Mouse (Mus musculus): ENCODE measurements around the gene Iqcf1. TPM values are rescaled to one million over a fixed set of nuclear protein-coding genes. Genes with fewer than 3 reads are reported as not detected.
A peak's percentile ranks its signal among the peaks of the same experiment; 100 is the strongest.

Gene Iqcf1
- not detected for total RNA-seq (2021)
- long read RNA-seq, experiment 1: 0 reads
- long read RNA-seq, experiment 2: 0 reads

DNA sequence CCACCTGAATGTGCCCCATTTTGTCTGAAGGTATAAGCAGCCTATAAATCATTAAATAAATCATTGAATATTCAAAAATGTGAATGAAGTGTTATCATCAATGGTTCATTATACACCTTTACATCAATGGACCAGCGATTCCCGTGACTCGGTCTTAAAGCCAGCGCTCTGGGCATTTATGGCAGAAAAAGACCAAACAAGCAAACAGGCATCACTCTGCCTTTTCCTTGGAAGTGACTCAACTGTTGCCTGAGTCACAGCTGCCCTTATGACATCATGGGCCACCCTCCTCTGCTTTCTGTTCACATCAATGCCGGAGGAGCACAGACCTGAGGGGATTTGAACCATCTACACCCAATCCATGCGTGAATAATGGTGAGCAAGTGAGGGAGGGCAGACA is at the start of gene Iqcf1:
Gene Iqcf1 (plus strand): TSS at position 301 of the 400 bp plus-strand sequence.
- no peak for DNase-seq

DNA sequence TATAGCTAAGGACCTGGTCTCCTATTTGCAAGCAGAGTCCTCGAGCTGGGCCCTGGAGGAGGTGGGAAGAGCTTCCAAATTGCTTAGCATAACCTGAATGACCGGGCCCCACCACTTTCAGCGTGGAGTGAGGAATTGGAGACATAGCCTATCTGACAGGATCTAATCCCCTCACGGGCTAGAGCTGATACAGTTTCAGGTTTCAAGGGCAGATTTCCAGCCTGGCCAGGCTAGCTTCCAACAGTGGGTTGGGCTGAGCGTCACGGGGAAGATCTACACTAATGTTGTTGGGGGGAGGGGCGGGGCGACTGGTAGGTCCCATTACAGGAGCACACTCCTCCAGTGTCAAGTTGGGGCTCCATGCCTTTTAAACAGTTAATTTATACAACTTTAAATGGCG is 49.1 kb upstream of the Iqcf1 start:
- peak; percentile 68 for DNase-seq

DNA sequence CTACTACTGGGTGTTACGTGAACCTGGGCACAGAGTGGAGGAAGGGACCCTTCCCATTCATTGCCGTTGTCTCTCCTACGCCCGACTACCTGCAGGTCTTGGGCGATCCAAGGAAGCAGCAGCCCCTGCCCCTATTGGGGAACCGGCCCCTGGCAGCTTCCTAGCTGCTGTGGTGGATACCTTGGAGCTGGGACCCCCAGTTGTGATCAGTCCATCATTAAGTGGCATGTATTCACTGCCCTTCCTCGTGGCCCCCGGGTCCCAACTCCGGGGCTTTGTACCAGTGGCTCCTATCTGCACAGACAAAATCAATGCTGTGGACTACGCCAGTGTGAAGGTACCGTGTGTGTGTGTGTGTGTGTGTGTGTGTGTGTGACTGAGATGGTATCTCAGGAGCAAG is 48.5 kb upstream of the Iqcf1 start:
- DNase-seq: no peak

DNA sequence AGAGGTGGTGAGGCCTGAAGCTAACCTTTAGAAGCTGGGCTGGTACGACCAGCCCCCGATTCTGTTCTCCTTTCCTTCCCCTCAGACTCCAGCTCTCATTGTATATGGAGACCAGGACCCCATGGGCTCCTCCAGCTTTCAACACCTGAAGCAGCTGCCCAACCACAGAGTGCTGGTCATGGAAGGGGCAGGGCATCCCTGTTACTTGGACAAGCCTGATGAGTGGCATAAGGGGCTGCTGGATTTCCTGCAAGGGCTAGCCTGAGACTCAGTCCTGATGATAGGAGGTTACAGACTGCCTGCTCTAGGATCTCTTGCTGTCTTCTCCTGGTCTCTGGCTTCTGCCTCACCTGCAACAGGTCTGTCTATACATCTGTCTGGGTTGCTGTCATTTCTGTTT is 47.9 kb upstream of the Iqcf1 start:
- DNase-seq: no peak

DNA sequence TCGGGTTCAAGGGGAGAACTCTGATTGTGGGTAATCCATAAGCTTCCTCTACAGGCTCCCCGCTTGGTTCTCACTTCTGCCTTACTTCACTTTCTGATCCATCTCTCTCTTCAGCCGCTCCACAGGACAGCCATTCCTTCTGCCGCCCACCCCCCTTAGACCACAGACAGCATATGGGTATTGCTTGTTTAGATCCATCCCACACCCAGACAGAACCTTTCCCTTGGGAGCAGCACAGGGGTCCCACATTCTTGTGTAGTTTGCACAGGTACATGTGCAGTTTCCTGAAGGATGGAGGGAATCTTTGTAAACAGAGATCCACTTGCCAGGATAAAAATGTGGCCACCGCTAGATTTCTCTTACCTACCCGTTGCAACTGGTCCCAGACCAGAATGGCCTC is 47.4 kb upstream of the Iqcf1 start:
- no peak for DNase-seq

DNA sequence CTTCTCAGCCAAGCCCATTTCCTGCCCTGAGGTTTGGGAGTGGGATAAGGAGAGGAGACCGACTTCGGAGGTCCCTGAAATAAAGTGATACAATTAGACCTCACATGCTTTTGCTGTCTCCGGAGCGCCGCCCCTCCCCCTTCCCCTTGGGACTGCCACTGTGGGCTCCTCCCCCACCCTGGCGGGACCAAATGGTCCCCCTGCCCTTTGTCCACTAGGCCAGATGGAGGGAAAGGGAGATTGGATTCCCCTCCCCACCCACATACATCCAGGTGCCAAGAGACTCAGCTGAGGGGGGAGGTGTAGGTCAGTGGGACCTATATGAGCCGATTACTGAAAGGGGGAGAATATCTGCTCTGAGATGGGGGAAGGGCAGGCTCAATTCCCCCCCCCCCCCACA is 46.9 kb upstream of the Iqcf1 start:
- DNase-seq: no peak

DNA sequence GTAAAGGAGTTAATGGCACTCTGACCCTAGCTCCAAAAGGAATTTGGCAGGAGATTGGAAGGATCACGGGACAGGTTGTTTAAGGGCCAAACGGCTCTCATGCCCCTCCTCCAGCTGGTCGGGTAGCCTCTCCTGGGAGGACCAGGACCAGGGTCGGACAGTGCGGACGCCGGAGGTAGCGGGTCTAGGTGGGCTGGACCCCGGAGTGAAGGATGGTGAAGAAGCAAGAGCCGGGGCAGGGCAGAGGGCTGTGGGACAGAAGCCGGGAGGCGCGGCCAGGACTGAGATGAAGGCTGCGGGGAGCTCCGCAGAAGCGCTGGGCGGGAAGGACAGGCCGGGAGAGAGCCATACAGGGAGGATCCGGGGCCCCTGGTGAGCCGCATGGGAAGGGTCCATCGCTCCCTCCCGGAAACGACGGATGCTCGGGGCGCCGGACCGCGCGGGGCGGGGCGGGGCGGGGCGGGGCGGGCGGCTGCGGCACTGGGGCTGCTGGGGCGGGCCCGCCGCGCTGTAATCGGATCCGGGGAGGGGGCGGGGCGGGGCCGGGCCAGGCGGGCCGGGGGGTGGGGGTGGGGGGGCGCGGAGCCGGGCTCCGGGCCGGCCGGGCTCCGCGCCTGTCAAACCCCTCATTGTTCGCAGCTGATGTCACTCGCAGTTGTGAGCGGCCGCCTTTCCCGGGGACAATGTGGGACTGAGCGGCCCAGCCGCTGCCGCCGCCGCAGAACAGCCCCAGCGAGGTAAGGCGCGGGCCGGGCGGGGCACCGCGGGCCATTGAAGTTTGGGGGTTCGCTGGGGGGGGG is 46.3 kb upstream of the Iqcf1 start, which contains the start of gene Pcbp4:
Gene Pcbp4 (plus strand): TSS at position 21 of the 800 bp plus-strand sequence.
- peak; percentile 69 for DNase-seq

DNA sequence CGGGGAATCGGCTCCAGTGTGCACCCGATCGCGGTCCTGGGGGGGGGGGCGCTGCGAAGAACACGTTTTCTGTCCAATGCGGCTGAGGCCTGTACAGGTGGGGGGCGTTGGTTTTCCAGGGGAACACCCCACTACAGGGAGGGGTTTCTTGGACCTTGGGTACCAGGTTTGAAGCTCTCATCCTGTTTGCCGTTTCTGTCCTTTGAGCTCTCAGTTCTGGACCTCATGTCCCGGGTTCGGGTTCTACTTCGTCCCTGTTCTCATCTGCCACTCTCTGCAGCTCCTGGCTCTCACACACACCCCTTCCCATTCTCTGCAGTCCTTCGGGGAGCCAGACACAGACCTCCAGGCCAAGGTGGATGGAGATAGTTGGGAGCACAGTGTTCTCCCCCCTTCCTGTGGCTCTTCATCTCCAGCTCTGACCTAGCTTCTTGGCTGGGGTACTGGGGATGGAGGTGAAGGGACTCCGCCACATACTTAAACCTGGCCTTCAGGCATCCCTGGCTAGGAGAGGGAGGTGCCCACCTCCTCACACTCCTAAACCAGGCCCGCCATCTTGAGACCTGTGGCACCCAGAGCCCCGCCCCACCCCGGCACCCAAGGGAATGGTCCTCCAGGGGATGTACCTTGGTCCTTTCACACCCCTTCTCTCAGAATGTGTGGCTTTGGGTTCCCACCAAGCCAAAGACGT is 45.6 kb upstream of the Iqcf1 start:
- no peak for DNase-seq

DNA sequence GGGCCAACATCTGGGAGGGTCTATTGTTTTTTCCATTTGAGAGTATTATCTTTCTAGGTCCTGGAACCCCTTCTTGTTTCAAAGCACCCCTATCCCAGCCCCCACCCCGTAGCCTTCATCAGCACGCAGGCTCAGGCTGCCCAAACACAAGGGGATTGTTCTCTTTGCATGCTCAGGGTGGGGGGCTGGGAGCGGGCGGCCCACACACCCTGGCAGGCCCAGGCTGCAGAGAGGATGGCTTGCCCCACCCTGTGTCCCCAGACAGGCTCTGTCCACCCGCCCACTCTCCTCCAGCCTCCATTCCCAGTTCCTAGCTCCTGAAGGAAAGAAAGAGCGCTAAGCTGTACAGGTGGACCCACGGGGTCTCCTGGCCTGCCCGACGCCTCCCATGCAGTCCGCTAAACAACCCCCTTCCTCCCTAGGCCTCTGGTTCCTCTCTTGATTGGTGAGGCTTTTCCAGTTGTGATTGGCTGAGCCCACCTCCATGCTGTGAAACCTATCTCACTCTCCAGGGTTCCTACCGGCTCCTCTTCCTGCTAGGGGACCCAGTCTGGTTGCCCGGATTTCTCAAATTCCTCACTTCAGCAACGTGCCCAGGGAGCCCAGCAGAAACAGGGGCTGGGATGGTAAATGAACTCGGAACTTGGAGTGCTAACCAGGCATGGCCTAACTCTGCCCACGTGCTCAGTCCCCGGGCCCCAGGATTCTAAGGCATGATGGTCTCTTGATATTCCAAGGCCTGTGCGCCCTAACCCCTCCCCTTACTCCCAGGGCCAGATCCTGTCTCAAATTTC is 44.7 kb upstream of the Iqcf1 start:
- DNase-seq: no peak

DNA sequence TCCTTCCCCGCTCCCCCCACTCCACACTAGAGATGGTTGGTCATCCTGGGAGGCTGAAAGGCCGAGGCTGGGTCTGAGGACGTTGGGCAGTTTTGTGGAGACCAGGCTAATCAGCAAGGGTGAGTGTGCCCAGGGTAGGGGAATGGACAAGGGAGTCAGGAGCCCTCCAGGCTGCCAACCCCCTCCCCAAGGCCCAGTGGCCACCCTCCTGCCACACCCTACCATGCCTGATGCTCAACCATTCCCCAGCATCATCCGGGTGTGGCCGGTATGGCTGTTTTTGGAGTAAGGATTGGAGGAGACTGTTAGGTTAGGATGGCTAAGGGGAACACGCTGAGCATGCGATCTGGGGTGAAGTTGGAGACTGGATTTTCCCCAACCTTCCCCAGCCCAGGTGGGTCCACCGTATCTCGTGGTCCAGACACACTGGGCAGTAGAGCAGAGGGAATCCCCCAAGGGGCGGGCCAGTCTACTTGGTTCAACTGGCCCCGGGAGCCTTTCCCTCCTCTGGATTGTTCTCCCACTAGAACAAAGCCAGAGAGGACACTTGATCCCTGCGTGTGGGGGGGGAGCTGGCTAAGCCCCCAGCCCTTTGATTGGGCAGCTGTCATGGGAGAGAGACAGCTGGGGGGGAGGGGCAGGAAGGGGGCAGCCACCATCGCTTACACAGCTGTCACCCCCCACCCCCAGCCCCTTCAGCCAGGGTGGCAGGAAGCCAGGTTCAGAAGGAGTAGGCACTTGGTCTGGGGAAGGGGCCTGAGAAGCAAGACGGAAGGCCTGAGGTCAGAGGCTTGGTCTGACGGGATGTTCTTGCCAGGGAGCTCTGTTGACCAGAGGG is 43.2 kb upstream of the Iqcf1 start:
- peak; percentile 50 for DNase-seq

DNA sequence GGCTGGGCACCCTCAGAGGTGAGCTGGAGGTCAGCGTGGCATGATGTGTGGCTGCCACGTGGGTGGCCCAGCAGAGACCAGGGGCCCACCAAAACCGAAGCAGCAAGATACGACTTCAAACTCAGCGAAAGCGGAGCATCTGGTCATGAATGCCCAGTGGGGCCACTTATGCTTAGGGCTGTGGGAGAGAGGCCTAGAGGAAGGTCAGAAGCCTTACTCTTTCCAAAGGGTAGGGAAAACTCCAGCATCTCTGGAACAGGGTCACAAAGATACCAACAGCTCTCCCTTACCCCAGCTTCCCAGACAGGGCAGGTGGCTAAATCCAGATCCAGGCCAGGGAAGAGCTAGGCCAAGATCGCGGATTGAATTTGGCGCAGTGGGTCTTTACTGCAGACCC is 42.6 kb upstream of the Iqcf1 start:
- no peak for DNase-seq

DNA sequence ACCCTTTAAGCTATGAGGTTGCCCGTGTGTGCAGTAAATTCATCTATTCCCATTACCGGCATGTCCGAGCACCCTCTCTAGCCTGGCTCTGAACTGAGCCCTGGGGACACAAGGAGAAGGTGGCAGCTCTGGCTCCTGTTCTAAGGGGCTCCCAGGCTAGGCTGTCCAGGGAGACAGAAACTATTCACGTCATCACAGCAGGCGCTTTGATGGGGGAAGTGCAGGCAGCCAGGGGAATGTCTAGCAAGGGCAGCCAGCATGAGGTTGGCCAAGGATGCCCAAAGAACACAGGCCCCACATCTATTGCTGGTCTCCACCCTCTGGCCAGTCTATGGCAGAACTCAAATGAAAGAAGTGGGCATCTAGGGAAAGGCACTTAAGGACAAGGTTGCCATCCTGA is 41.8 kb upstream of the Iqcf1 start:
- no peak for DNase-seq

DNA sequence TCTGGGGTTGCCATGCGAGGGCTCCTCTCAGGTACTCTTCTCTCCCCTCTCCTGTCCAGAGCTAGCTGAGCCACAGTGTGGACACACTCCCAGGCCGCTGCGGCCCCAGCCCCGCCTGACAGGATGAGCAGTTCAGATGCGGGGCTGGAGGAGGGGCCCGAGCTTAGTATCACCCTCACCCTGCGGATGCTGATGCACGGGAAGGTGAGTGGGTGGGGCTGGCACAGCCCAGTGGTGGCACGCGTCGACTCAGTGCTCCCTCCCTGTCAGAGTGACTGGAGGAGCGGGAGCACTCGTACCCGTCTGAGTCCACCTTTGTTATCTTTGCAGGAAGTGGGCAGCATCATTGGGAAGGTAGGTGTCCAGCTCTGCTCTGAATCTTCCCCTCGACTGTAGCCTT is 39.8 kb upstream of the Iqcf1 start:
- DNase-seq: no peak

DNA sequence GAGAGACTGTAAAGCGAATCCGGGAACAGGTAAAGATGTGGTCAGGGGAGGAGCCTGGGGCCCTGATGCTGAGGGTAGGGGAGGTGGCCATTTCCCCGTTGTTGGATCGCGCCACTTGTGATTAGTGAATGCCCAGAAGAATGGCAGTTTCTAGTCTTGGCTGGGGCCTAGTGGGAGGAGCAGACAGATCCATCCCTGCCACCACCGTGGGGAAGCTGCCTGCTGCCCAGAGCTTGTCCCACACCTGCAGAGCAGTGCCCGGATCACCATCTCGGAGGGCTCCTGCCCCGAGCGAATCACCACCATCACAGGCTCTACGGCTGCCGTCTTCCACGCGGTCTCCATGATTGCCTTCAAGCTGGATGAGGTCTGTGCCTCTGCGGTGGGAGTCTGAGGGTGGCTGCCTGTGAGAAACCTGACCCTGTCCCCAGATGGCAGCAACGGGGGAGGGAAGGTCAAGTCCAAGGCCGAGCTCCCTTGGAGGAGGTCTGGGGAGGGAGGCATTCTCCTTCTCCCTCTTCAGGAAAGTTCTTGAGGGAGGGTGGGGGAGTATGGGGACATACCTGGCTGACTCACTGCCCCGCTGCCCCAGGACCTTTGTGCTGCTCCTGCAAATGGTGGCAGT is 39.3 kb upstream of the Iqcf1 start:
- DNase-seq: no peak

DNA sequence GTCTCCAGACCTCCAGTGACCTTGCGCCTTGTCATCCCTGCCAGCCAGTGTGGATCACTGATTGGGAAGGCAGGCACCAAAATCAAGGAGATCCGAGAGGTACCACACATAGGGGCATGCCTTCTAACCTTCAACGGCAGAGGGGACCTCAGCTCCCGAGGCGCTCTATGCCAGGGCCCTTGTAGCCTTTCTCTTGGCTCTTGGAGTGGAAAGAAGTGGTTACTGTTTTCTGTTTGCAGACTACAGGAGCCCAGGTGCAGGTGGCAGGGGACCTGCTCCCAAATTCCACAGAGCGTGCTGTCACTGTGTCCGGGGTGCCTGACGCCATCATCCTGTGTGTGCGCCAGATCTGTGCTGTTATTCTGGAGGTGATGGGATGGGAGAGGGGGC is 38.7 kb upstream of the Iqcf1 start:
- no peak for DNase-seq

DNA sequence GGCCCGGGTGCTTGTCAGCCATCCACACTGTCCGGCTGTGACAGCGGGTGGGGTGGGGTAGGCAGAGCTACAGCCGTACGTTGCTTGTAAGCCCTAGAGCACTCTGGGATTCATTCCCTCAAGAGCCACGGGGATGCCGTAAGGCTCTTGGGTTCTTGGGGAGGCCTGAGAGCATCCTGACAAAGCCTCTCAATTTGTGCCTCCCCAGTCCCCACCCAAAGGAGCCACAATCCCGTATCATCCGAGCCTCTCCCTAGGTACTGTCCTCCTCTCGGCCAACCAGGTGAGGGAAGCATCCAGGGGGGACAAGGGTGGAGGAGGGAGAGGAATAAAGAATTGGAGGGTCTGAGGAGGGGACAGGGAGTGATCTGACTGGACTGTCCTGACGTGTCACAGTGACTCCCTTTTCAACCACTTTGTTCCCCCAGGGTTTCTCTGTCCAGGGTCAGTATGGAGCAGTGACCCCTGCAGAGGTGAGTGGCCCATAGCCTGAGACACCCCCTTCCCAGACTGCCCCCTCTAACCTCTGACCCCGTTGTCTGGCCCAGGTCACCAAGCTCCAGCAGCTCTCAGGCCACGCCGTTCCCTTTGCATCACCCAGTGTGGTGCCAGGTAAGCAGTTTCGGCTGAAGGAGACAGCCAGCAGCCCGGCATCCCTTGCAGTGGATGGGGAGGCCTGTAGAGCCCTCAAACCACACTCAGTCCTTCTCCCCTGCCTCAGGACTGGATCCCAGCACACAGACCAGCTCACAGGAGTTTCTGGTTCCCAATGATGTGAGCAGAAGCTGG is 37.9 kb upstream of the Iqcf1 start:
- DNase-seq: no peak

DNA sequence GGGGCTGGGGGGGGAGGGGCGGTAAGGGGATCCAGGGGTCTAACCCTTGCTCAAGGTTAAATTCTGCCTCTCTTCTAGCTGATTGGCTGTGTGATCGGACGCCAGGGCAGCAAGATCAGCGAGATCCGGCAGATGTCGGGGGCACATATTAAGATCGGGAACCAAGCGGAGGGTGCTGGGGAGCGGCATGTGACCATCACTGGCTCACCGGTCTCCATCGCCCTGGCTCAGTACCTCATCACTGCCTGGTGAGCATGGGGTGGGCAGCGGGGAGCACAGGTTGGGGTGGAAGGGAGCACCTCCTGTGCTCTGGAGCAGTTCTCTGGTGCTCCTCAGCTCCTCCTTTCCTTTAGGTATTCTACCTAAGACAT is 37.4 kb upstream of the Iqcf1 start:
- DNase-seq: no peak

DNA sequence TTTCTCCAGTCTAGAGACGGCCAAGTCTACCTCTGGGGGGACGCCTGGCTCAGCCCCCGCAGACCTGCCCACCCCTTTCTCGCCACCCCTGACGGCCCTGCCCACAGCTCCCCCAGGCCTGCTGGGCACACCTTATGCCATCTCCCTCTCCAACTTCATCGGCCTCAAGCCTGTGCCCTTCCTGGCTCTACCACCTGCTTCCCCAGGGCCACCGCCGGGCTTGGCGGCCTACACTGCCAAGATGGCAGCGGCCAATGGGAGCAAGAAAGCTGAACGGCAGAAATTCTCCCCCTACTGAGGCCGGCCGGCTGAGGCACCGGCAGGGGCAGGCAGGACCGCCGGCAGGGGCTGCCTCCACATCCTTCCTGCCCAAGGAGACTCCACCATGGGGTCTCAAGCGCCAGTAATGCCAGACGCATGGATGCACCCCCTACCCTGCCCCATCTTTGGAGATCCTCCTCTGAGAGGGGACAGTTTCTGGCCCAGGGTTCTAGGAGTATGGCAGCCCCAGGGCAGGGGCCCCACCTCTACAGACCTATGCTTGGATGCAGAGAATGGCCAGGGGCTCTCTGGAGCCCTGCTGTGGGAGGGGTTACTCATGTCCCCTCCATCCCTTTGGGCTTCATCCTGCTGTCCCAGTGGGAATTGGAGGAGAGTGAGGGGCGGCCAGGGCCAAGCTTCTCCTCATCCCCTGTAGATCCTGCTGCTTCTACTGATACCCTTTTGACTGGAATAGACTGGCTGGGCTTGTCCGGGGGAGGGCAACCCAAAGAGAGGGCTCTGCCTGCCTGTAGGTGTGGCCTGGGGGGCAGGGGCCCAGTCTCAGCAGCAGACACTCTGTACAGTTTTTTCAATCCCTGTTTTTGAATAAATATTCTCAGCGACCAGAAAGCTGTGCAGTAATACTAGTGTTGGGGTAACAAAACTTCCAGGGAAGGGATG is 36.4 kb upstream of the Iqcf1 start:
- DNase-seq: no peak

DNA sequence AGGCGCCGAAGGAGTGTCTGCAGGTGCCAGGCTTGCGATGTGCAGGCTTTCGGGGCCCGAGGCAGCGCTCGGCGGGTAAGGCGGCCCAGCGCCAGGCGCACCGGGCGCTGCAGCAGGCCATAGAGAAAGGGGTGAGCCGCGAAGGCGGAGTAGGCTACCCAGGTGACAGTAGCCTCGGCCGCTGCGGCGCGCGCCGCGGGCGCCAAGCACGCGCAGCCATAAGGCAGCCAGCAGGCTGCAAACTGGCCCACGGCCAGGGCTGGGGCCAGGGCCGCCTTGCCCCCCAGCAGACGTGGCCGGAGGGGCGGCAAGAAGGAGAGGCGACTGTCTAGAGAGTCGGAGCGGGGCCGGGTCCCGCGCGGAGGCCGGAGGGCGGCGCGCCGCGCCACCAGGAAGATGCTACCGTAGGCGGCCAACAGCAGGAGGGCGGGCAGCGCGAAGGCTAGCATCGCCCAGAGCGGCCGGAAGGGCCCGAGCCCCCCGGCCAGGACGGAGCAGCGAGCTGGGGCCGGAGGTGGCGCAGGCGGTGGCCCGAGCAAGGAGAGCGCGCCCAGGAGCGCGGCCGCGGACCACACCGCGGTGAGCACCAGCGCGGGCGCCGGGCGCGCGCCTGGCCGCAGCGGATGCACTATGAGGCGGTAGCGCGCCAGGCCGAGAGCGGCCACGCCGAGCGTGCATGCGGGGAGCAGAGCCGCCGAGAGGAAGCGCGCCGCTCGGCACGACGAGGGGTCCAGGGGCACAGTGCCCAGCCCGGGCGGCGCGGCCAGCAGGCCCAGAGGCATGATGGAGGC is 34.8 kb upstream of the Iqcf1 start:
- peak; percentile 62 for DNase-seq
